Mouse (Mus musculus) testis, adult 2 months (tissue): ENCODE measurements around the gene Ncbp3.
A peak's percentile ranks its signal among the peaks of the same experiment; 100 is the strongest.

Source experiments
- CTCF ChIP-seq: fragments of 200-500 bp; IDR thresholded peaks from 2 replicates; pipeline ENCODE4 v1.5.1; 2012; ENCODE audit warnings: low read depth, mild to moderate bottlenecking, inconsistent platforms, low read length, moderate library complexity; ENCODE audit not compliant: control insufficient read depth, insufficient read depth, insufficient replicate concordance
- POLR2A ChIP-seq: fragments of 200-500 bp; IDR thresholded peaks from 2 replicates; pipeline ENCODE4 v1.6.1; 2012; ENCODE audit warnings: low read depth, mild to moderate bottlenecking, inconsistent platforms, low read length, moderate library complexity; ENCODE audit not compliant: control insufficient read depth

DNA sequence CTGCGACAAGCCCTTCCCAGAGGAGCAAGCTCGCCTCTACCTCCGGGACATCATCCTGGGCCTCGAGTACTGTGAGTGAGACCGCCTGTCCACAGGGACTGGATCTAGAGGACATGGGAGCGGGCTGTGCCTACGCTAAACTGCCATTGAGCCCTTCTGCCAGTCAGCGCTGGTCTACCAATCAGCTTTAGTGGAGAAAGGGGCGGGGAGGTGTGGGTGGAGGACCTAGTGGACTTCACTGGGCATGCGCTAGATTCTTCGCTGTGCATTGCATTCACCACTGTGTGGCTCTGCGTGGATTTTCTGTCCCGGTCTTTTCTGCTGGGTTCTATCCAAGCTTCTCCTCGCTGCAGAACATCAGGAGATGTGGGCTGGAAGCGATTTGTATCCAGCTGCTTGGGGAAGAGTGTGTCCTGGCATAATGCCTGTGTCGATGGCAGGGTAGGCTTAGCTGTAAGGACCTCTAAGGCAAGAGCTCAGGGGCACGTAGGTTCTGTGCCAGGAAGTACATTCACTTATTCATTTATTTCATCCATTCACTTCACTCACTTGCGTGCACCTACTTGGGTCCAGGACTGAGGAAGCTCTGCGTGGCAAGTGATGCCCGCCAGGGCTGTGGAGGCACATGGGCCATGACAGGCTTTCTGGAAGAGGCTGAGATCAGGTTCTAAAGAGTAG, 16.6 kb upstream of the Ncbp3 start:
- TF ChIP-seq POLR2A (peak; percentile 32; the same call in 1 of the 2 replicates), CTCF (peak; percentile 4; the same call in 1 of the 2 replicates)
